Mouse (Mus musculus) gastrocnemius, postnatal 25 days (tissue): ENCODE results near the gene Srsf5. TPM values are rescaled to one million over a fixed set of nuclear protein-coding genes. Genes with fewer than 3 reads are reported as not detected.

ENCODE experiments used
- DNase-seq: peaks from one replicate; pipeline ENCODE4 v3.0.0; 2022
- total RNA-seq, 2 experiments: library from RNA; stranded (reverse); gene quantifications; 1 replicate in 1 of 2; 2 replicates in 1 of 2; pipeline ENCODE4 v1.2.3; 2021

Gene Srsf5
- total RNA-seq, 2 experiments from 2014 or later: 72.3 to 75.0 TPM

DNA sequence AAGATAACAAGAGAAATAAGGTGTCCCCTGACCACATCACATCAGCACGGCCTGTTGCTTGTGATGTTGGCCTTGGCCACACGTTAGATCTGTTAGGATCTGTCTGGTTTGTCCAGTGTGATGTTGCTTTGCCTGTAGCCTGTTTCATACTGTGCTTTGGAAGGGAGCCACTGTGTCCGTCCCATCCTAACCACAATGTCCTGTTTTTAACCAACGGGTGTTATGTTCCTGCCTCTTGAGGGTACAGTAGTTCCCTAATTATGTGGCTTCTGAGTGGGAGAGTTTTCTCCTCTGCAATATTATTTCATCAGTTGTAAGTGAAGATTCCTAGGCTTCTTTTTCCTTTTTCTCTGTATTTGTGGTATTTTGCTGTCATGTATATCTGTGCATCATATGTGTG is 50.0 kb downstream of the Srsf5 start:
- DNase-seq: no peak

DNA sequence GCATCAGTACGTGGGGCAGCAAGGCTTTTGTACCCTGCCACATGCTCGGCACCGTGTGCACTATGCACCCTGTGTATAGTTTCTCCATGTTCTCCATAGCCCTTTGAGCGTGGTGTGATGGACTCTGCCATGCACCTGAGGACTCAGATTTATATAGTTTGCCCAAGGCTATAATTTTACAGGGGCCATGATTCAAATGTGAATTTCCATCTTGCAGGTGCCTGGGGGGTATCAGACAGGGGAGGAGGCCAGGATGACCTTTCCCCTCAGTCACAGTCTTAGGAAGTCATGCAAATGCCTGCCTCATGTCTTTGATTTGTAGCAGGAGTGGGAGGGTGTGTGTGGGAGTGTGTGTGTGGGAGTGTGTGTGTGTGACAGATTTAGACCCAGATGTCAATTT is 52.3 kb downstream of the Srsf5 start:
- DNase-seq: no peak

DNA sequence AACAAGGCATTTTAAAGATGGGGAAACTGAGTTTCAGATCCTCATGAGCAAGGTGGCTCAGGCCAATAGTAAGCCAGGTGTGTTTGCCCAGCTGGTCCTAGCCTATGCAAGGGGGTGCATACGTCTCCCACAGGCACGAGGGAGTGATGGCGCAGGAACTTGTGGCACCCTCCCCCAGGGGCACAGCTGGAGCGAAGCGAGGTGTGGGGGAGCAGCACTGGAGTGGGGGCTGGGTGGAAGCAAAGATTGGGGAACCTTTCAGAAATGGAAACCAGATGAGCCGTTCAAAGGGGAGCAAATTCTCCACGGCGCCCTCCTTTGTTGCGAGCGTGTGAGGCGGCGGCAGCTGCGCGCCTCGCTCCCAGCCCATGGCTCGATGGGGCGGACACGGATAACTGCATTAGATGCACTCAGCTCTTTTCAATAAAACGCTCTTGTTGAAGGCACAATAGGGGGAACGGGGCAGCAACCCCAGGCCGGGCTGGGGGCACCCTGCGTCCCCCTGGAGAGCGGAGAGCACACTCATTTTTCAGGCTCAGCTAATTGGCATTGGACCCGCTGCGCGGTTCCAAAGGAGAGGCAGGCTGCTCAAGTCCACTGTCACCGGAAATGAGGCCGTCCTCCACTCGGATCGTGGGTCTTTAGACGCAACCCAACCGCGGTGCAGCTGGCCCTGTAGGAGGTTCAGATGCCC is 53.4 kb downstream of the Srsf5 start:
- DNase-seq: no peak

Other genes starting within 250 kb of the Srsf5 start
- gene Ccdc177, start 184.8 kb upstream of the Srsf5 start, total RNA-seq: not detected
- gene Susd6, start 155.0 kb upstream of the Srsf5 start, total RNA-seq: 10 to 100 TPM; 26.7 to 28.1 TPM
- not detected for gene Slc10a1, start 23.2 kb downstream of the Srsf5 start, total RNA-seq
- gene Smoc1, start 81.3 kb downstream of the Srsf5 start, total RNA-seq: 1 to 10 TPM in 1 of 2 experiments, under 1 TPM in 1; 0.38 to 5.1 TPM